Mouse (Mus musculus) heart, postnatal 25 days (tissue): ENCODE data around the gene Sh2d4b. TPM values are rescaled to one million over a fixed set of nuclear protein-coding genes. Genes with fewer than 3 reads are reported as not detected.

ENCODE experiments used
- DNase-seq: peaks from one replicate; pipeline ENCODE4 v3.0.0; 2022; ENCODE audit warnings: low spot score
- intact Hi-C: fragments of 180-260 bp; cut with DNase I; formaldehyde crosslinking; loops from one replicate; pipeline ENCODE4 v1.15.1; 2025
- total RNA-seq, 2 experiments: library from RNA; stranded (reverse); gene quantifications; 2 replicates each; pipeline ENCODE4 v1.2.3; 2021

The Sh2d4b gene
- total RNA-seq, 2 experiments from 2014 or later = 0.62 to 0.81 TPM

DNA sequence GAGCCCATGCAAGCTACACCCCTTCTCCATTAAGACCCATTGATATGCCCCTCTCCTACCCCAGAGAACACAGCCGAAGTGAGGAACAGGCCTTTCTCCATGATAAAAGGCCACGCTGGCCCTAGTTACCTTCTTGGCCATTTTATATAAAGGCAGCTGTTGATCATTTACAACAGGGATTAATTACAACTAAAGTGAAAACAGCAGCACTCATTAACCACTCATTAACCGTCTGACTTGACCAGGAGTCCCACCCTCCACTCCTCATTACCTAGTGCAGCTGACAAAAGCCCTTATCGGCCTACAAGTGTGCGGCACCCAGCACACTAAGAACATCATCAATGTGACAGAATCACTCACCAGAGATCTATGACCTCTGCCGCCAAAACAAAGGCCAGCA, 20.6 kb upstream of the Sh2d4b start:
- DNase-seq = no peak
- intact Hi-C loops = no loop called here

DNA sequence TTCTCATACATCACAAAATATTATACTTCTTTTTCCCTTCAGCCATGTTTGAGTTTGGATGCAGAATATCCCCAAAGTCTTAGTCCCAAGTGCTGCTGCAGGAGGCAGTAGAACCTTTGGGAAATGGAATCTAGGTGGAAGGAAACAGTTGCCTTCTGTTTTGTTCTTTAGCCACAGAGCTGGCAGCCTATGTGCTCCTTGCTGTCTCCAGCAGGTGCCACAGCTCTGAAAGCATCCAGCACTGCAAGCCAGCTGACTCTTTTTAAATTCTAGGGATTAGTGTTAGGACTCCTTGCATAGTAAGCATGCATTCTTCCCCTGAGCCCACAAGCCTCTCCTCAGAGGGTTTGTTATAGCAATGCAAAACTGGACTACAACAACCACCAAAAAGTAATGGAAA, 18.5 kb upstream of the Sh2d4b start:
- intact Hi-C loops = no loop called here
- no peak for DNase-seq

DNA sequence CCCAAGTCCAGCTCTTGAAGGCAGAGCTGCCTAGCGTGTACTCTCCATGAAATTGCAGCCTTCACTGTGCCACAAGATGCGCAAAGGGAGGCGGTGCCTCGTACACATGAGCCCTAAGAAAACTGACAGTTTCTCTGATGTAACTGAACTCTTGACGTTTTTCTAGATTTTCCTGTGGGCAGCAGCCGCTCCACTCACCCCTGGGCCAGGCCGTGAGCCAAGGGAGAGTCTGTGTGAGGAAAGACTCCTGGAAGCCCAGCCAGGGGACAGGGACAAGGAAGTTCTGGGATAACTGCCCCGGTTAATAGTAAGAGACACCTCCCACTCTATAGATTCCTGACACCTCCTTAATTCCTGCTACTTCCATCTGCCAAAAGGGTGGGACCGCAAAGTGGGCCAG, 15.7 kb upstream of the Sh2d4b start:
- intact Hi-C loops = no loop called here
- DNase-seq = no peak

DNA sequence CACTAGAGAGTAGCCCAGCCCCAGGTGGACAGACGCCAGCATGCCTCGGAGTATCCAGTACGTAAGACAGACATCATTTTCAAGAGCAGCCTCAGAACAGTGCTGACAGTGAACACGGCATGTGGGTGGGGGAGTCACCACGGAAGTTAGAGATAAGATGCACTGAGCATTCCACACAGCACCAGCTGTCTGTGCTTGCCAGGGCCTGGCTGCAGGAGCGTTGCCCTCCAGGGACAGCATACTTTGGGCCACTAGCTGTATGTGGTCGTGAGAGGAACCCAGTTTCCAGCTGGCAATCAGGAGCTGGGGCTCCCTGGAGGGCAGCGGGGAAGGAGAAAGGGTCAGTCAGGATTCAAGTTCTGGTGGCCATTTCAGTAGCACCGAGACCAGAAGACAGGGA, 13.7 kb upstream of the Sh2d4b start:
- intact Hi-C loops = no loop called here
- no peak for DNase-seq

DNA sequence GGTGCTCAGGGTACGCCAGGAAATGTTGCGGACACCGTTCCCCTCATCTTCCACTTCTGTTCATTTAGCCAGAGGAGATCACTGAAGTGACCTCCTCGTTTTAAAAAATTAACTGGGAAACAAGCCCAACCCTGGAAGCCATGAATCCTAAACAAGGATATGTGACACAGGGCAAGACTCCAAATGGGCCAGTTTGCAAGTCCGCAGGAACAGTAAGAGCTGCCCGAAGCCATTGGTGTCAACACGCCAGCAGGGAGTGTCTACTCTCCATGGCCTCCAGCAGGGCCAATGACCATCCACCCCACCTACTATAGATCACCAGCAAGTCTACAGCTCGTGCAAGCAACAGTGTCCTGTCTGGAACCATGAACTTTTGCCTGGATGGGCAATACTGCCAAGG, 12.7 kb upstream of the Sh2d4b start:
- intact Hi-C loops = no loop called here
- DNase-seq = no peak

DNA sequence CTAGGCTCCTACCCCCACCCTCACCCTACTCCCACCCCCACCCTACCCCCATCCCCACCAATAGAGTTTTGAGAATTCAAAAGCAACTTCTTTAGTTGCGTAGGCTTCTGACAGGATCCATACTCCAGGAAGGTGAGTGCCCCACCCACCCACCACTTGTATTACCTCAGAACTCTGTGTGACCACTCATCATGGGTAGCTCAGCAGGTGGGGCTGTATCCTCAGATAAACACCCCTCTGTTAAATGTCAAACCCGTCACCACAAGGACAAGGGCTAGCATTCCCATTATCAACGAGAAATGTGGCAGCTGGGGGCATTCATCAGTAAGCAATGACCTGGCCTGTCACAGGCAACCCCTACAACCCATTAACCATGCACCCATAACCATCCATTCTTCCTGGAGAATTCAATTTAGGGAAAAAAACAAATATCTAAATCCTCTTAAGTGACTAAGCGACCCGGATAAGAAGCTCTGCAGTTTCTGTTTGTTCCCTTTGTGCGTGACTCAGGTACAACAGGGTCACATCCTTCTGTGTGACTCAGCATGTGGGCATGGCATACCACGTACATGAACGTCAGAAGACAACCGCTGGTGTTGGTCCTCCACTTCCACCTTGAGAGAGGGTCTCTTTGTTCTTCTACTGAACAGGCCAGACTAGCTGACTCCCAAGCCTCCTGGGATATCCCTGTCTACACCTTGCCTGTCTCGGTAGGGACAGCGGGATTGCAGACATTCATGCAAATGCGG, 9.4 kb upstream of the Sh2d4b start:
- DNase-seq = no peak
- intact Hi-C loops = no loop called here

DNA sequence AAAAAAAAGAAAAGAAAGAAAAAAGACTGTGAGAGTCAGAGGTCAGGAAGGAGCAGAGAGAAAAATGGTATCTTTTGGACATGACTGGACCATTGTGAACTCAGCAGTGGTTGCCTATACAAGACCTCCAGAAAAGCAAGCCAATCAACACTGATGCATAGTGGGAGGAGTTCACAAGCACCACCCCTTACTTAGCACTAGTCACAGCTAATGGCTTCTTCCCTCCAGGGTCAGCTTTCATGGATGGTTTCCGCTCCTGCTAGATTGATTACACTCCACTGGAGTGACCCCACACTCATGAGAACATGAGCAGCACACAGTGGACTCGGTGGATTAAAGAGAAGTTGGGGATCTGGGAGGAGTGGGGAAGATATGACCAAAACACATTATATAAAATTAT, 7.2 kb upstream of the Sh2d4b start:
- DNase-seq = no peak
- intact Hi-C loops = no loop called here

DNA sequence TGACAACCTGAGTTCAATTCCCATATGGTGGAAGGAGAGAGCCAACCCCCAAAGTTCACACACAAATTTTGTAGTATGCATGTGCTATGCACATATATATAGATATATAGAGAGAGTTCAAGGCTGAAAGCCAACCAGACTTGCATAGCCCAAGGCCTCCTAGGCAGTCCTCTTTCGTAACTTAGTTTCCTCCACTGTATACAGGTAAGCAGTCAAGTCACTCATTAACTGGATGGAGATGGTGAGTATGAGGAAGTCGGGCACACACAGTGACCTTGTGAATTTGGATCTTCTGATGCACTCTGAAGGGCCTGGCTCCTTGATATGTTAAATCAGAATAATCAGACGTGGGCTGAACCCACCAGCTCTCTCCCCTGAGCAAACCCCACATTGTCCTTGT, 4.8 kb upstream of the Sh2d4b start:
- intact Hi-C loops = no loop called here
- no peak for DNase-seq

DNA sequence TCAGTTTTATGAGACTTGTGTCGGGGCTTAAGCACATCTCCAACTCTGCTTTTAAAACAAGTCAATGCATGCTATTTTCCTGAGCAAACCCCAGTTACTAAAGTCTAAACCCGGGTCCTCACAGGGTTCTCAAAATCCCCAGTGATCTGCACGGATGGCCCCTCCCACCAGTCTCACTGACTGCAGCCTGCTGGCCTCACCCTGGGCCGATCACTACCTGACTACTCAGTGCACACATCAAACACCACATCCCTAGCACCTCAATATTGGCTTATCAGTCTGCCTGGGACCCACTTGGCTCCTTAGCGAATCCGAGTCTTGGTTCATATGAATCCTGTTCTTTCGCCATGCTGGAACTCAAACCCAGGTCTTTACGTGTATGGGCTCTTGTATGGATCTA, 2.6 kb upstream of the Sh2d4b start:
- intact Hi-C loops = no loop called here
- no peak for DNase-seq

DNA sequence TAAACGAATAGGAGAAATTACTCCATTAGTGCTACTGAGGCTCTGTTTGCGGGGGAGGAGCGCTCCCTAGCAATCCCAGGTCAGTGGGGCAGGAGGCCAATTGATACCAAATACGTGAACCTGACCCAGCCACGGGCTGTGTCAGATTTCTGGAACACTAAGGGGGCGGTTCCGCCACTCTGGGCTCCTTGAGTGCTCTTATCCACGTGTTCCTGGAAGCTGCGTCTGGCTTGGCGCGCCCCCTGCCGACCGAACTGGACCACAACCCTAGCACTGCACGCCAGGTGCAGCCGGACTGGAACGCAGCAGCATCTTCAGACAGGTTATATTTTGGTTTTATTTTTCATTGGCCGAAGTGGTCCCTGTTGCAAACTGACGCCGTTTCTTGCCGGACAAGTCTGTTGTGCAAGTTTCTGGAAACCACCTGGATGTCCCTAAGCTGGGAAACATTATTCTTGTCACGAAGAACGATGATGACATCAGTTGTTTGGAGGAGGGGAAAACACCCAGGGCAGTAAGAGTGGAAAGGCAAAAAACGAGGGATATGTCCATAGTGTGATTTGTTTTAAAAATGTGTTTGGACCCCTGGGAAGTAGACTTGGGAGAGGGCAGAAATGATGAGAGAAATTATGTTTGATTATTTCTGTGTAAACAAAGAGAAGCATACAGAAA, 1.6 kb upstream of the Sh2d4b start:
- intact Hi-C loops = loop anchor here (5.0 kb wide), 2 partner anchors 48 to 1362 kb away; no protein-coding TSS in a partner anchor
- peak; percentile 64 for DNase-seq

DNA sequence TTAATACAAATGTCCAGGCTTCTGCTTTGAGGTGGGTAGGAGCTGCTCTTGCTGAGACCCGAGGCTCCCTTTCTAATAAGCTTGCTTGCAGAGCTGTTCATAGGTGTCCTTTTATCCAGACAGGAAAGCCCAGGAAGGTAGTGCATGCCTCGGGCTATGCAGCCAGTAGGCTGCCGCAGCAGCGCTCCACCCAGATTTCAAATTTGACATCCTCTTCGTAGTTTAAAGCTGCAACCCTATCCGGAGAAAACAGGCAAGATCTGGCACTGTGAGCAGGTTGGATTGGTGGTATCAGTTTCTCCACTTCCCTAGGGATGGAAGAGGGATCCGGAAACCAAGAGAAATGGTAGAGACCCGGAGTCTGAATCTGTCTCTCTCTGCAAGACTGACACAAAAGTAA, 818 bp upstream of the Sh2d4b start:
- DNase-seq = no peak
- intact Hi-C loops = loop anchor here (5.0 kb wide), 2 partner anchors 48 to 1362 kb away; no protein-coding TSS in a partner anchor

DNA sequence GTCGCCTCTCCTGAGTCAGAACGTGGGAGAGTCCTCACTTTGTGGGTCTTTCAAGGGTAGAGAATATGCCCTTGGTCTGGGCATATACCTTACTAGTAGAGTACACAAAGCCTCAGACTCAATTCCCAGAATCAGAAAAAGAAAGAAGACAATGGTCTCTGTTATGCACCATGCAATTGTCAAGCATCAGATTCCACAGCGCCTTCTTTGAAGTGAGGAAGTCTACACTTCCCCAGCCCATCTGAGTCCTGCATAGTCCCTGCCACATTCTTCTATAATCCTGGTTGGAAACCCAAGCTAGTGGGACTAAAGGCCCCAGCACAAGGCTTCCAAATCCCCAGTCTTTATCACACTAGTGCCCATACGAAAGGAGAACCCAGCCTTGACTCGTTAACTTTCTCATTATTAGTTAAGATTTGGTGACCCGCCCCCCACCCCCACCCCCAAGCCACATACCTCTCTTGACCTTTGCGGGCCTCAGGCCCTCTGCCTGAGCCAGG, 690 bp downstream of the Sh2d4b start:
- no peak for DNase-seq
- intact Hi-C loops = loop anchor here (5.0 kb wide), 2 partner anchors 50 to 1360 kb away; no protein-coding TSS in a partner anchor

DNA sequence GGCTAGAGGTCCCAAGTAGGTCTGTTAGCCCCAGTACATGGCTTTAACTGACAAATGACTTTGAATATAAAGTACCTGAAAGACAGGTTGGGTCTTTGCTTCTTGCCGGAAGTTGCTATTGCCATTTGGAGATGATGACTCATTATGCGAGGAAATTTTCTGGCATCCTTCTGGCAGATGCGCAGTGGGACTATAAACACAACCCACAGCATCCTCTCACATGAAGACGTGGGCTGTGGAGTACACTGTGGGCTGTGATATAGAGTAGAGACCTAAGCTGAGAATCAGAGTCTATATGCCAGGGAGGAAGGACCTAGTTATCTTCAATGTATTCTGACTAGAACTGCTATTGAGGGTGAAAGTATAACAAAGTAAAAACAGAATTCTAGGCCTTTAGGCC, 1.6 kb downstream of the Sh2d4b start:
- intact Hi-C loops = loop anchor here (5.0 kb wide), 2 partner anchors 51 to 1359 kb away; no protein-coding TSS in a partner anchor
- no peak for DNase-seq

DNA sequence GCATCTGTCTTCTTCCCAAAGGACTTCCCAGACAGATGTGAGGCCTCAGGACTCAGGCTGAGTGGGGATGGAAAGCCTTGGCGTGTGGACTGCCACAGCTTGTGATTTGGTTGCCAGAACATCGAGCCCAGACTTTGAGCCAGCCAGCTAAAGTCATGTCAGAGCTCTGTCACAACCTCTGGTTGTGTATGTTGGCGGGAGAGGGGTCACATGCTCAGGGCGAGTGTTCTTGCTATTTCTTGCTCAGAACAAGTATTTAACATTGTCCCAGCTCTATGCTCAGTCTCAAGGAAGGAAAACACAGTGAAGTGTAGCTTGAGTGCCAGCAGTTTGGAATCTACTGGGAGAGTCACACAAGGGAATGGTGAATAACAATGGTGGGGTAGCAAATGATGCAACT, 3.4 kb downstream of the Sh2d4b start:
- intact Hi-C loops = loop anchor here (5.0 kb wide), 2 partner anchors 53 to 1357 kb away; no protein-coding TSS in a partner anchor
- DNase-seq = peak; percentile 69

DNA sequence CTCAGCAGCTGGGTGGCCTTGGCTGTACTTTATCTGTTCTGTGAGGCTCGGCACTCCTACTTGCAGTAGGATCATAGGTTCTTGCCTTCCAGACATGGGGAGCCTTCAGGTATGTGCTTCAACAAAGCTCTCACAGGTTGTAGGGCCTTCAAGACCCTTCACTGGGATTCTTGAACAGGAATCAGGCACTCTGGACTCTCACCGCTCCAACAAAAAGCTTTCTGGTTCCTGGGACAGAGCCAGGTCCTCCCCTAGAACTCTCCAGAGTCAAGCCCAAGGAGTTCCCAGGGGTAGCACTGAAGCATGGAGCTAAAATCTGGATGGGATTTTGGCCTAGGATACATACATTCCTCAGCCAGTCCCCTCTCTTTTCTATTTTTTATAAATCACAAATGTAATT, 3.9 kb downstream of the Sh2d4b start:
- intact Hi-C loops = no loop called here
- no peak for DNase-seq

DNA sequence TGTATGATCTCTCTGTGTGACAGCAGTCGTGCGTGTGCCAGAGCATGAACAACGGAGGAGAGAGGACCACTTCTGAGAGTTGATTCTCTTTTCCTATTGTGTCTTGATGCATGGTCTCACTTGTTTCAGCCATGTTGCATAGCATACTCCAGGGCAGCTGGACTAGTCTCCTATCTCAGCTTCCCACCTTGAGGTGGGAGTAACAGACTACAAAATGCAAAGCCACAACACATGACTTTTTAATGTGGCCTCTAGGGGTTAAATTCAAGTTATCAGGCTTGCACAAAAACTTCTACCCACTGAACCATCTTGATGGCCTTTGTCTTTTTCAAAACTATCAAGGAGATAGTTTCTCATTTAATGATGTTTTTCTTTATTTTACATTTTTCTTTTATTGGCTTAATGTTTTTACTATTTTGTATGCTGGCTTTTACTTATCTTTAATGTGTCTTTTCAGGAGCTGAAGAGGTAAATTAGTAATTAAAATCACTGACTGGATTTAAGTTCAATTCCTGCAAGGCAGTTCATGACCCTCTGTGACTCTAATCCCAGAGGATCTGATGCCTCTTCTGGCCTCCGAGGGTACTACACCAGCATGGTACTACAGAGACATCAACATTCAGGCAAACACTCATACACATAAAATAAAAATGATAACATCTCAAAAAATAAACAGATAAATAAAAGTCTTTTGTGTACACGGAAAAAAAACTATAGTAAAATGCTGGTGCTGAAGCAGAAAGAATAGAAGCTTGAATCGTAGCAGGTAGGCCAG, 6.5 kb downstream of the Sh2d4b start:
- intact Hi-C loops = no loop called here
- DNase-seq = no peak

DNA sequence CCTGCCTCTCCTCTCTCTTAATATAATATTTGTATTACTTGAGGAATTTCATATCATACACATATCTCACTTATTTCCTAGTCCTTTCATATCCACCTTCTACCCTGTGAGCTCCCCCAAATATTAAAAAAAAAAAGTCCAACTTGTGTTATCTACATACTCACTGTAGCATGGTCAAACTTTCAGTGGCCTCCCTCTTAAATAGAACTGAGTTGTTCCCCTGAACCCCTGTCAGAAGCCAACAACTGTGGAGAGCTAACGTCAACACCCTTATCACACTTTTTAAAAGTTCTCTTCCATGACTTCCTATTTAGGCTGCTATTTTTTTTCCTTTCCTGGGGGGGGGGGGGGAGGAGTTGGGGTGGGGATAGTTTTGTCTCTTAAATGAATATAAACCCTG, 7.3 kb downstream of the Sh2d4b start:
- no peak for DNase-seq
- intact Hi-C loops = no loop called here

DNA sequence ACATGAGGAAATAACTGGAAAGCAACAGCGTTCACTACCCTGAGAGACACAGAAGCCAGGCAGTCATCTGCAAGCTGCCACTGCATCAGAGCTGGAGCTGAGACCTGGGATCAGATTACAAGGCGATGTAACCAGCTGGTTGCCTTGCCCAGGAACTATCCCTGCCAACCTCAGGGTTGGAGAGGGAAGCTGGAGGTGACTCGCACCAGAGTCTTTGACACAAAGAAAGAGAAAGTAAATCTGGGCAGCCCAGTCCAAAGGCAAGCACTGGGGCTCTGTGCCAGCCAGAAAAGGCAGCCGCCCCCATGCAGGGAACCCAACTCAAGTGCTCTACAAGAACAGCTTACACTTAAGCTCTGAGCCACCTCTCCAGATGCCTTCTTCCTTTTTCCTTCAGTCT, 7.8 kb downstream of the Sh2d4b start:
- DNase-seq = no peak
- intact Hi-C loops = no loop called here

DNA sequence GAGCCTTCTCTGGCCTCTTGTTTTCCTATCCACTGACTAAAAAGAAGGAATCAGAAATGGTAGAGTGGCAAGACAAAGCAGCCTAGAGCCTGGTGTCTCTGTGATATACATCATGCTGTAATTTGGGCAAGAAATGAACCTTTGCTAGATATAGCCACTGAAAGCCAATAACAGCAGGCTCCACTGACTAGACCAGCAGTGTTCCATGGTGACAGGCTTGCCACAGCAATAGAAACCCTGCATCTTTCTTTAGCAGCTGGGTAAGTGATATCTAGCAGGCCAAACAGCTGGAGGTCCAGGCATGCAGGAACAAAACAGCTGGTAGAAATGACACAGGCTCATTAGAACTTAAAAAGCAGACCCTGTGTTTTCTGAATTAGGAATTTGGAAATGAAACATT, 18.5 kb downstream of the Sh2d4b start:
- intact Hi-C loops = no loop called here
- no peak for DNase-seq

DNA sequence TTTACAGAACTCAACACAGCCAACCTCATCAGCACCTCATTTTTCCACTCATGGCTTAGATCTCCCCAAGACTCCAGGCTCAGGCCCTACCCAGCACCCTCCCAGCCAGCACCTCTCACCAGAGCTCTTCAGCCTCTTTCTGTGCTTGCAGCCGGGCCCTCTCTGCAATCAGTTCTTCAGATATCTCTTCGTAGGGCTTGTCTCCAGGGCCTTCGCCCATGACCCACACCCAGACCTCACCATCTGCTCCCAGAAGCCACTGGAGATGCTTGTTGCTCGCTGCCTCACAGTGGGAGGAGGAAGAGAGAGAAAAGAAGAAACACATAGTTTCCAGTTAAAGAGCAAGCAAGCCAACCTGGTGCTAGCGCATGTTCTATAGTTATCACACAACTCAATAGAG, 19.1 kb downstream of the Sh2d4b start:
- intact Hi-C loops = no loop called here
- no peak for DNase-seq

DNA sequence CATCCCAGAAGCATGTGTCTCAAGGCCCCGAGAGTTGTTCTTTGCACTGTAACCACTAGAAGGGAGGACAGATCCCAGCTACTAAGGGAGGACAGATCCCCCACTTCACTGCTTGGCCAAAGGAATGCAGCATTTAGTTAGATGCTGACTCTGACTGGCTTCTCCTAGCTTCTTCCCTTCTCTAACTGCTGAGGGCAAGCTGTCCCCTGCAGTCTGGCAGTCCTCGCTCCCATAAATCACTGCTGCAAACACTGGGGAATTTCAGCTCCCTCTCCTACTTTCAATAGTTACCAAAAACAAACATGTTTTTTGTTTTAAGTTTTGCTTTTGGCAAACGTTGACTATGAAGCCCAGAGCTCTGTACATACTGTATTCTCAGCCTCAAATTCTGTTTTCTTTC, 22.5 kb downstream of the Sh2d4b start:
- no peak for DNase-seq
- intact Hi-C loops = no loop called here
